Mouse (Mus musculus): ENCODE data around the gene Sbno2.

DNA sequence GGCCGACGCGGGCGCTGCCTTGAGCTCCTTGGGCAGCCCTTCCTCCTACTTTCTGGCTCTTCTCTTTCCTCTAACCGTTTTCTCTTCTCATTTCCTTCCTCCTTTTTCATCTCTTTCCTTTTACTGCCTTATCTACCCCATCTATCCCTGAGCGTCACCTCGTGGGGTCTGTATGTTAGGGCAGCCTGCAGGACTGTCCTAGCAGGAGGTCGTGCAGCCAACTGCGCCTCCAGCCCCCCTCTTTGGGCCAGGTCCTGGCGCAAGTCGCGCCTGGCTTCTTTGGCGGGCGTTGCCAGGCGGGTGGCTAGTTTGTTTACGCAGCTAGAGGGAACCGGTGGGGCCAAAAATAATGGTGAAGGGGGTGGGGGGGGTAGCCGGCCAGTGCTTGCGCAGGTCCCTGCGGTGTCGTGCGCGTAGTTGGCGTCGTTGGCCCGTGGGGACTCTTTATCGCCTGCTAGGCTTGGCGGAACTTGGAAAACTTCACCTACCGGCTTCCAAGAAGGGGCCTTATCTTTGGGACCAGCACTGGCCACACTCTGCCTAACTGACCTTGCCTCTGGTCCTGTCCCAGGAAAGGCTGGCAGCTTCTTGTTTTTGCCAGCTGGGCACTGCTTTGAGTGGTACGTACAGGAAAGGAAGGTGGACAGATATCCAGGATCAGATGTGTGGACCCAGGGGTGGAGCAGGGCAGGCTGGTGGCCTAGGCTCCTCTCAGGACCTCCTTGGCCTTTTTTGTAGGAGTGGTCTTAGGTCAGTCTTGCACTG is 11.7 kb upstream of the Sbno2 start:
- TF ChIP-seq TCF12 (IDR thresholded peaks at IDR 0.05; ENCODE audit: insufficient read depth, poor library complexity, severe bottlenecking), result no peak
- TF ChIP-seq POLR2A (IDR thresholded peaks at IDR 0.05; ENCODE audit: insufficient read length, low read depth), result peak; percentile 9
